Mouse (Mus musculus) thymus, adult 2 months (tissue): ENCODE data around the gene Gorasp2.

Source experiments
- CTCF ChIP-seq: fragments of 200-500 bp; IDR thresholded peaks from 2 replicates; pipeline ENCODE4 v1.5.1; 2012; ENCODE audit warnings: mild to moderate bottlenecking, control low read depth, low read length, moderate library complexity, borderline replicate concordance; ENCODE audit not compliant: control insufficient read depth, poor library complexity, insufficient read depth; ENCODE audit errors: extremely low read depth
- POLR2A ChIP-seq: fragments of 200-500 bp; IDR thresholded peaks from 2 replicates; pipeline ENCODE4 v1.6.1; 2012; ENCODE audit warnings: mild to moderate bottlenecking, low read length, control low read depth, moderate library complexity; ENCODE audit not compliant: control insufficient read depth, poor library complexity, insufficient read depth; ENCODE audit errors: extremely low read depth

- TF ChIP-seq CTCF: no peak
- TF ChIP-seq POLR2A: no peak
These were observed 80.5 kb downstream of the Gorasp2 start for GRCm38 (mm10) chr2:70741901-70742300.
